Mouse (Mus musculus): ENCODE results near the gene Hmga1b. TPM values are rescaled to one million over a fixed set of nuclear protein-coding genes. Genes with fewer than 3 reads are reported as not detected.

The Hmga1b gene
- polyA plus RNA-seq (2014; fragmentation: Illumina TruSeq; extraction: RNeasy Lipid Tissue Mini Kit (QIAGEN cat#74804); ENCODE audit: low read depth, low replicate concordance): not detected

GRCm38 (mm10) chr11:120762672-120763041, at the start of gene Hmga1b:
TSS of gene Hmga1b (plus strand) at chr11:120762794.

GRCm38 (mm10) chr11:120713580-120714518, 48.7 kb upstream of the Hmga1b start, which contains the start of the genes Cenpx and Lrrc45:
TSS of gene Cenpx (minus strand) at chr11:120713738.
TSS of gene Lrrc45 (plus strand) at chr11:120713925.

GRCm38 (mm10) chr11:120721124-120722066, 41.2 kb upstream of the Hmga1b start, which contains the start of gene Rac3:
TSS of gene Rac3 (plus strand) at chr11:120721470.

GRCm38 (mm10) chr11:120727169-120727527, 35.4 kb upstream of the Hmga1b start, which contains the start of gene Dcxr:
TSS of gene Dcxr (minus strand) at chr11:120727281.

GRCm38 (mm10) chr11:120731858-120732680, 30.5 kb upstream of the Hmga1b start, which contains the start of gene Cbr2:
TSS of gene Cbr2 (minus strand) at chr11:120732114.

GRCm38 (mm10) chr11:120784064-120784791, 21.6 kb downstream of the Hmga1b start, which contains the start of the genes Rfng and Gps1:
TSS of gene Rfng (minus strand) at chr11:120784207.
TSS of gene Gps1 (plus strand) at chr11:120784272.

GRCm38 (mm10) chr11:120795756-120796613, 33.4 kb downstream of the Hmga1b start, which contains the start of gene Dus1l:
TSS of gene Dus1l (minus strand) at chr11:120796403.

Other genes starting within 250 kb of the Hmga1b start
- gene Gcgr, start 232.1 kb upstream of the Hmga1b start, polyA plus RNA-seq (2014; fragmentation: Illumina TruSeq; extraction: RNeasy Lipid Tissue Mini Kit (QIAGEN cat#74804); ENCODE audit: low read depth, low replicate concordance): not detected
- gene Mcrip1, start 213.1 kb upstream of the Hmga1b start, polyA plus RNA-seq (2014; fragmentation: Illumina TruSeq; extraction: RNeasy Lipid Tissue Mini Kit (QIAGEN cat#74804); ENCODE audit: low read depth, low replicate concordance): 1.0 TPM
- gene Ppp1r27, start 211.7 kb upstream of the Hmga1b start, polyA plus RNA-seq (2014; fragmentation: Illumina TruSeq; extraction: RNeasy Lipid Tissue Mini Kit (QIAGEN cat#74804); ENCODE audit: low read depth, low replicate concordance): not detected
- gene P4hb, start 189.5 kb upstream of the Hmga1b start, polyA plus RNA-seq (2014; fragmentation: Illumina TruSeq; extraction: RNeasy Lipid Tissue Mini Kit (QIAGEN cat#74804); ENCODE audit: low read depth, low replicate concordance): 183 TPM
- gene Arhgdia, start 181.2 kb upstream of the Hmga1b start, polyA plus RNA-seq (2014; fragmentation: Illumina TruSeq; extraction: RNeasy Lipid Tissue Mini Kit (QIAGEN cat#74804); ENCODE audit: low read depth, low replicate concordance): 32.9 TPM
- gene Alyref, start 164.4 kb upstream of the Hmga1b start, polyA plus RNA-seq (2014; fragmentation: Illumina TruSeq; extraction: RNeasy Lipid Tissue Mini Kit (QIAGEN cat#74804); ENCODE audit: low read depth, low replicate concordance): 20.8 TPM
- 10.3 TPM for gene Anapc11, start 164.4 kb upstream of the Hmga1b start, polyA plus RNA-seq (2014; fragmentation: Illumina TruSeq; extraction: RNeasy Lipid Tissue Mini Kit (QIAGEN cat#74804); ENCODE audit: low read depth, low replicate concordance)
- gene Npb, start 154.3 kb upstream of the Hmga1b start, polyA plus RNA-seq (2014; fragmentation: Illumina TruSeq; extraction: RNeasy Lipid Tissue Mini Kit (QIAGEN cat#74804); ENCODE audit: low read depth, low replicate concordance): not detected
- gene Pcyt2, start 144.9 kb upstream of the Hmga1b start, polyA plus RNA-seq (2014; fragmentation: Illumina TruSeq; extraction: RNeasy Lipid Tissue Mini Kit (QIAGEN cat#74804); ENCODE audit: low read depth, low replicate concordance): 14.4 TPM
- gene Sirt7, start 137.6 kb upstream of the Hmga1b start, polyA plus RNA-seq (2014; fragmentation: Illumina TruSeq; extraction: RNeasy Lipid Tissue Mini Kit (QIAGEN cat#74804); ENCODE audit: low read depth, low replicate concordance): 7.9 TPM
- gene Mafg, start 129.2 kb upstream of the Hmga1b start, polyA plus RNA-seq (2014; fragmentation: Illumina TruSeq; extraction: RNeasy Lipid Tissue Mini Kit (QIAGEN cat#74804); ENCODE audit: low read depth, low replicate concordance): 17.5 TPM
- gene Pycr1, start 119.0 kb upstream of the Hmga1b start, polyA plus RNA-seq (2014; fragmentation: Illumina TruSeq; extraction: RNeasy Lipid Tissue Mini Kit (QIAGEN cat#74804); ENCODE audit: low read depth, low replicate concordance): 0.52 TPM
- not detected for gene Myadml2, start 114.6 kb upstream of the Hmga1b start, polyA plus RNA-seq (2014; fragmentation: Illumina TruSeq; extraction: RNeasy Lipid Tissue Mini Kit (QIAGEN cat#74804); ENCODE audit: low read depth, low replicate concordance)
- gene Notum, start 101.6 kb upstream of the Hmga1b start, polyA plus RNA-seq (2014; fragmentation: Illumina TruSeq; extraction: RNeasy Lipid Tissue Mini Kit (QIAGEN cat#74804); ENCODE audit: low read depth, low replicate concordance): not detected
- gene Aspscr1, start 89.8 kb upstream of the Hmga1b start, polyA plus RNA-seq (2014; fragmentation: Illumina TruSeq; extraction: RNeasy Lipid Tissue Mini Kit (QIAGEN cat#74804); ENCODE audit: low read depth, low replicate concordance): 2.4 TPM
- gene Cenpx, start 49.1 kb upstream of the Hmga1b start, polyA plus RNA-seq (2014; fragmentation: Illumina TruSeq; extraction: RNeasy Lipid Tissue Mini Kit (QIAGEN cat#74804); ENCODE audit: low read depth, low replicate concordance): 1.7 TPM
- 0.47 TPM for gene Lrrc45, start 48.9 kb upstream of the Hmga1b start, polyA plus RNA-seq (2014; fragmentation: Illumina TruSeq; extraction: RNeasy Lipid Tissue Mini Kit (QIAGEN cat#74804); ENCODE audit: low read depth, low replicate concordance)
- gene Rac3, start 41.3 kb upstream of the Hmga1b start, polyA plus RNA-seq (2014; fragmentation: Illumina TruSeq; extraction: RNeasy Lipid Tissue Mini Kit (QIAGEN cat#74804); ENCODE audit: low read depth, low replicate concordance): not detected
- not detected for gene Dcxr, start 35.5 kb upstream of the Hmga1b start, polyA plus RNA-seq (2014; fragmentation: Illumina TruSeq; extraction: RNeasy Lipid Tissue Mini Kit (QIAGEN cat#74804); ENCODE audit: low read depth, low replicate concordance)
- 1.2 TPM for gene Cbr2, start 30.7 kb upstream of the Hmga1b start, polyA plus RNA-seq (2014; fragmentation: Illumina TruSeq; extraction: RNeasy Lipid Tissue Mini Kit (QIAGEN cat#74804); ENCODE audit: low read depth, low replicate concordance)
- not detected for gene Rfng, start 21.4 kb downstream of the Hmga1b start, polyA plus RNA-seq (2014; fragmentation: Illumina TruSeq; extraction: RNeasy Lipid Tissue Mini Kit (QIAGEN cat#74804); ENCODE audit: low read depth, low replicate concordance)
- 30.7 TPM for gene Gps1, start 21.5 kb downstream of the Hmga1b start, polyA plus RNA-seq (2014; fragmentation: Illumina TruSeq; extraction: RNeasy Lipid Tissue Mini Kit (QIAGEN cat#74804); ENCODE audit: low read depth, low replicate concordance)
- gene Dus1l, start 33.6 kb downstream of the Hmga1b start, polyA plus RNA-seq (2014; fragmentation: Illumina TruSeq; extraction: RNeasy Lipid Tissue Mini Kit (QIAGEN cat#74804); ENCODE audit: low read depth, low replicate concordance): 4.8 TPM
- gene Fasn, start 61.8 kb downstream of the Hmga1b start, polyA plus RNA-seq (2014; fragmentation: Illumina TruSeq; extraction: RNeasy Lipid Tissue Mini Kit (QIAGEN cat#74804); ENCODE audit: low read depth, low replicate concordance): 10.8 TPM
- gene Ccdc57, start 170.1 kb downstream of the Hmga1b start, polyA plus RNA-seq (2014; fragmentation: Illumina TruSeq; extraction: RNeasy Lipid Tissue Mini Kit (QIAGEN cat#74804); ENCODE audit: low read depth, low replicate concordance): 1.2 TPM
- 0.12 TPM for gene Slc16a3, start 185.7 kb downstream of the Hmga1b start, polyA plus RNA-seq (2014; fragmentation: Illumina TruSeq; extraction: RNeasy Lipid Tissue Mini Kit (QIAGEN cat#74804); ENCODE audit: low read depth, low replicate concordance)
- 73.3 TPM for gene Csnk1d, start 228.5 kb downstream of the Hmga1b start, polyA plus RNA-seq (2014; fragmentation: Illumina TruSeq; extraction: RNeasy Lipid Tissue Mini Kit (QIAGEN cat#74804); ENCODE audit: low read depth, low replicate concordance)

All from adrenal gland, adult 10 weeks (tissue).